Mouse (Mus musculus) fibroblast of lung, adult 2 months (primary cell): Measurements from ENCODE around the gene Ankar.

Experiments used
- DNase-seq: peaks from one replicate; pipeline ENCODE4 v3.0.0-alpha.2; 2011; ENCODE audit warnings: low read depth

The Ankar gene

DNA sequence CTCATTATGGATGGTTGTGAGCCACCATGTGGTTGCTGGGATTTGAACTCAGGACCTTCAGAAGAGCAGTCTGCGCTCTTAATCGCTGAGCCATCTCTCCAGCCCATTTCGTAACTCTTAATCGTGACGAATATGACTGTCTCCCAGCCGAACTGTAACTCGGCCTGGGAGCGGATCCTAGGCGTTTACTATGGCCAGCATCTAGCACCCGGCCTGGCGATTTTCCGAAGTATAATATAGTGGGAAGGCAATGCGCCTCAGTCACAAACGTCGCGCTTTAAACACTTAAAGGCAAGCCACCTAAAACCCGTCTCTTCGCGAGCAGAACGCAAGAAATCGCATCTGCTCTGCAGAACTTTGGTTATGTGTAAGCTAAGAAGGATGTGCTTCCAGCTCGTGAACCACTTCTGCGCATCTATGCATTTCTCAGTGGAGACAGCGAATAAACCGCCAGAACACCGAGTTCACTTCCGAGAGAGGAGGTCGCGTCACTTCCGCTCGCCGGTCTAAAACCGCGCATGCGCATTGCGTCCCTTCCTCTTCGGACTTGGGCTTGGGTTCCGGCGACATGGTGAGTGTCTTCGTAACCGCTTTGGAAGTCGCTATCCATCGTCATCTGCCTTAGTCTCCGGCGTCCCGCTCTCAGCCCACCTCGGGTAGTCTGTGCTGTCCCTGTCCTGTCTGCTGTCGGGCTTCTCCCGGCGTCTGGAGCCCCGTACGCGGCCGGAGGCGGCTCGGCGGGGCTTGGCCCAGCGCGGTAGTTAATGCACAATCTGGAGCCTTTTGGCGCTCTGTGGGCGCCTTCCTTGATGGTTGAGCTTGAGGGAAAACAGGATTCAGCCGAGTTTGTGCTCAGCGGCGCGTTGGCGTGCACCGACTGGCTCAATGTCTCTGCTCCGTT is 10.6 kb upstream of the Ankar start, which contains the start of gene Rpl37a:
Gene Rpl37a (plus strand): TSS at position 538 of the 901 bp plus-strand sequence.
- DNase-seq = peak; percentile 80

DNA sequence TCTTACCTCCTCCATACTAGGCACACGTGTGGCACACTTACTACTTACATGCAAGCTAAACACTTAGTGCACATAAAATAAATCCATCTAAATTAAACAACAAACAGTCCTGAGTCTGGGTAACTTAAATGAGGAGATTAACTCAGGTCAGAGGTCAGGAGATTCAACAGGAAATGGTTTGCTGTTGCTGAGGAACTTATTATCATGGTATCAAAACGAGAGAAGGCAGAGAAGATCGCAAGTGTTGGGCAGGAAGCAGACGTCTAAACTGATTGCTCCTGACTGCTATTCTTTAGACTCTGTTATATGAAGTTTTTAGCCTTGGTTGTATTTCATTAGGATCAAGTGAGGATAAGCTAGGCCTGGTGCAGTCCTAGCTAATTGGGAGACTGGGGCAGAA is 7.1 kb upstream of the Ankar start:
- DNase-seq = no peak

DNA sequence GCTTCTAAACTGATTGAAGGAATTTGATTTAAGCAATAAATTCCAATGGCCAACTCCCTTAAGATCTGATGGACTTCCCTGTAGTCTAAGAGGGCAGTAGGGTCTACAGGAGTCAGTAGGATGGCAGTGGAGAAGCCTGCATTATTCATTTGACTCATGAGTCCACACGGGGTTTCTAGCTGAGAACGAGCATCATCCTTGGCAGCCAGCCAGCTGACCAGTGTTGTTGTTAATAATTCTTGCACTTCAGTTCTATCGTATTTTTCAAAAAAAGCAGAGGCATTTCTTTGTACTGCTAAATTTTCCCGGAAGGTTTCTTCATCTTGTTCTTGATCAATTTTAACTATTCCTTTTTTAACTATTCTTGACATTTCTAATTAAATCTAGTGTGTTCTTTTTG is 1.7 kb downstream of the Ankar start:
- no peak for DNase-seq

DNA sequence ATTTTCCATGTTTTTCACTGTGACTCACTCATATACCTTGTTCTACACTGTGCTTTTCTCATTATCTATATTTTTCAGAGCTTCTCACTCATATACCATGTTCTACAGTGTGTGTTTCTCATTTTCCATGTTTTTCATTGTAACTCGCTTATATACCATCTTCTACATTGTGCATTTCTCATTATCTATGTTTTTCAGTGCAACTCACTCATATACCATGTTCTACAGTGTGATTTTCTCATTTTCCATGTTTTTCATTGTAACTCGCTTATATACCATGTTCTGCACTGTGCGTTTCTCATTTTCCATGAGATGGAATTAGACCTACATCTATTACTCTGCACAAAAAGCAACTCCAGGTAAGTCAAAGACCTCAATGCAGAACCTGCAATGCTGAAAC is 4.1 kb downstream of the Ankar start:
- no peak for DNase-seq

DNA sequence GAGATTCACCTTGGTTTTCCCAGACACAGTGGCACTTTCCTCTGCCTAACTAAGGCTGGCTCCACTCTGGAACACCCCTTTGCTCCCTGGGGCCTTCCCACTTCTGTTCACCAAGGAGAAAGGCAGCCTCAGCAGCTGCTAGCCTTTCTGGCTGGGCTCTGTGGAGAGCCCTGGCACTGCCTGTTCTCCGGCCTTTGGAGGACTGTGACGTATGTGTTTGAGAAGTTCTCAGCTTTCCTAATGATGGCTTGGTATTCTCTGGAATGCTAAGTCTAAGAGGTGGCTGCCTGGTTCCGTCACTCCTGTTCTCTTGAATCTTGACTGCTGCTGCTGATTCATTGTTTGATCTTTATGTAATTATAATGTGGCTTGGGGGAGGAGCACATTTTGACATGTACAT is 27.3 kb downstream of the Ankar start:
- peak; percentile 8 for DNase-seq

DNA sequence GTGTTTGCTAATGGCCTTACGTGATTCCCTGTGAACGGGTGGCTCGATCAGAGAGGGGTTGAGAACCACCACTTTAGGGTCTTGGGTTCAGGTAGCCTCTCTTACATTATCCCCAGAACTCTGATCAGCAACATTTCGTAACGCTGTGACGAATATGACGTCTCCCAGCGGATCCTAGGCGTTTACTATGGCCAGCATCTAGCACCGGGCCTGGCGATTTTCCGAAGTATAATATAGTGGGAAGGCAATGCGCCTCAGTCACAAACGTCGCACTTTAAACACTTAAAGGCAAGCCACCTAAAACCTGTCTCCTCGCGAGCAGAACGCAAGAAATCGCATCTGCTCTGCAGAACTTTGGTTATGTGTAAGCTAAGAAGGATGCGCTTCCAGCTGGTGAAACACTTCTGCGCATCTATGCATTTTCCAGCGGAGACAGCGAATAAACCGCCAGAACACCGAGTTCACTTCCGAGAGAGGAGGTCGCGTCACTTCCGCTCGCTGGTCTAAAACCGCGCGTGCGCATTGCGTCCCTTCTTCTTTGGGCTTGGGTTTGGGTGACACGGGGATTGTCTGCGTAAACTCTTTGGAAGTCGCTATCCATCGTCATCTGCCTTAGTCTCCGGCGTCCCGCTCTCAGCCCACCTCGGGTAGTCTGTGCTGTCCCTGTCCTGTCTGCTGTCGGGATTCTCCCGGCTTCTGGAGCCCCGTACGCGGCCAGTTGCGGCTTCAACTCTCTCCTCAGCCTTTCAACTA is 59.5 kb downstream of the Ankar start:
- no peak for DNase-seq

DNA sequence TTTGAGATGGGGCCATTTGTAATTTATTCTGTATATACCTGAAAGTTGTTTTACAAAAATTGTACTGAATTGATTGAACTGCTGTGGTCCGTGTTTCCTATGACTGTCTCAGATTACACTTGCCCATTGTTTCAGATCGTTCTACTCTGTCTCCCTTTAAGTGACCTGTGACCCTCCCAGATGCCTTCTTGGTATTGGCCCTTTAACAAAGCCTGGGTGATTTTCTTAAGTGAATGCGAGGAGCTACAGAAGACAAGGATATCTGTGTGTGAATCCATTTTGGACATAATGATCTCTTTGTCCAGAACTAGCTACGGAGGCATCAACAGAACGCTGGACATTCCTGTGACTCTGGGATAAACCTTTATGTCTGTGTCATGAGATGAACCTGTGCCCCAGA is 65.2 kb downstream of the Ankar start:
- DNase-seq = no peak

DNA sequence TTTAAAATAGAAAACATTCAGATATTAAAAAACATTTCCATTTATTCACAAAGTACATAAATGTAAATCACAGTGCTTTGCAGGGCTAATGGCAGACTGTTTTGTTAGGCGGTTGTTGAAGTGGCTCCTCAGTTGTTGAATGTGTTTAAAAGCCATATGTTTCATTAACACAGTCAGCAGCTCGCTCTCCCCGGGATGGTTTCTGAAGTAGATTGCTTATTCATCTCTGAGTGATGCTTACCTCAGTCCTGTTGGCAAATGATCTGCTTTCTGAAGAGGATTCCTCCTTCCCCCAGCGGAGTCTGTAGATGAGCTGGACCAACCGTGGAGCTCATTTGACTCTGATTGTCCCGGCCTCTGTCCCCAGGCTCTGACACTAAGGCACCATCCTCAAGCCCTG is 88.2 kb downstream of the Ankar start:
- no peak for DNase-seq

DNA sequence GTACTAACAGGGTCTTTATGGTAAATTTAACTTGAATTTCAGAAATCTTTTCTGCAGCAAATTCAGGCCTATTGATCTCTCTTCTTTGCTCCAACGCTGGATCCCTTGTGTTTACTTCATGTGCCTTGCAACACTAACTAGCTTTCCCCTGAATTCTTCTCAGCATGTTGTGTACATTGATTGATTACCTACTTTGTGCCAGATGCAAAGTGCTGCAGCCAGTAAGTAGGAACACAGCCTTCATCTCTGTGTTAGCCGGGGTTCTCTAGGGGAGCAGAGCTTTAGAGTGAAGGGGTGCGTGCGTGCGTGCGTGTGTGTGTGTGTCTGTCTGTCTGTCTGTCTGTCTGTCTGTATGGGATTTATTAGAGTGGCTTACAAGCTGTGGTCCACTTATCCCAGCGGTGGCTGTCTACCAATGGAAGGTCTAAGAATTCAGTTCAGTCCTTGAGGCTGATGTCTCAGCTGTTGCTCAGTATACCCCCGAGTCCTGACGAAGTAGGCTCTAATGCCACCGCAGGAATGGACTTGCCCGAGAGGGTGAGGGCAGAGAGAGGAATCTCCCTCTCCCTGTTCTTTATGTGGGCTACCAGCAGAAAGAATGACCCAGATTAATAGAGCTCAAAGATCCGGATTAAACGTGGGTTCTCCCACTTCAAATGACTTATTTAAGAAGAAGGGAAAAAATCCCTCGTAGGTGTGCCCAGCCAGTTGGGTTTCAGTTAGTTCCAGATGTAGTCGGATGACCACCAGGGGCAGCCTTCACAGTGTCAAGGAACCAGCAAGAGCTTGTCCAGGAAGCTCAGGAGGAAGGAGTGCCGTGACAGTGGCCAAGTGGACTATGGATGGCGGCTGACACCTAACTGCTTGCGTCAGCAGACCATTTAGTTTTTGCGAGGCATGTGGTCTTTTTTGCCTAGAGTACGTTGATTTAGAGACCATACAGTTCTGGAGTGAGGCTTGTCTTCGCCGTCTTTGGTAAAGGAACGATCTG is 90.2 kb downstream of the Ankar start:
- no peak for DNase-seq

DNA sequence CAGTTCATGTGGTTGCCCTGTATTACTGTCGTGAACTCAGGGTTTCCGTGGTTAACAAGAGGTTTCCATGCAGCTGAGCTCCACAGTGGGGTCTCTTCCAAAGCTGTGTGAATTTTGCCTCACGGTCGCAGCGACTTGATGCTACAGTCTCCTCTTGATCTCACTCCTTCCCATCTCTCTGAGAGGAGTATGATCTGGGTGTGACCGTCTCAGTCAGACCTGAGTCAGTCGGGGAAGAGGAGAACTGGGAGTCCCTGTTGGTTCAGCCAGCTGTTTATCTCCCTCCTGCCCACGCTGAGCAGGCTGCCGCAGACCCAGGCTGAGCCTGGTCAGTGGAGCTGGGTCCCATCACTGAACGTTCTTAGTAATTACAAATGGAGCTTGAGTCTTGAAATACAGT is 91.2 kb downstream of the Ankar start:
- DNase-seq = no peak

DNA sequence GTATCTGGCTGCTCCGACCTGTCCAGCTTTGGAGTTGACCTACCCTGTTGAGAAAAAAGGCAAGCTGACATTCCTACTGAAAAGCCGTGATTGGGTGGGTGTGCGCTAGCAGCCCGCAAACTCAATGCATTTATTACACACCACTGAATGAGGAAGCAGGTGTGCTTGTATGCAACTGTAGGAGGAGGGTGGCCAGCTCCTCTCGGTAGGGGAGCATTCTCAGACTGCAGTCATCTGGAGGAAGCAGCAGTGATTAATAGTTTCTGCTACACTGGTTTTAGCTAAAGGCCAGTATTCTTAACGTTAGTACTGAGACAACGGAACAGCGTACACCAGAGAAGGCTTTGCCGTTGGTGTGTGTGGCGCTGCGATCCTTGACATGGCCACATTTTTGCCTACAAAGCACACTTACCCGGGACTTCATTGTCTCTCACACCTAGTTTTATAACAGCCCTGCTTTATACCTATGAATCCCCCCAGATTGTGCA is 94.1 kb downstream of the Ankar start:
- DNase-seq = no peak

DNA sequence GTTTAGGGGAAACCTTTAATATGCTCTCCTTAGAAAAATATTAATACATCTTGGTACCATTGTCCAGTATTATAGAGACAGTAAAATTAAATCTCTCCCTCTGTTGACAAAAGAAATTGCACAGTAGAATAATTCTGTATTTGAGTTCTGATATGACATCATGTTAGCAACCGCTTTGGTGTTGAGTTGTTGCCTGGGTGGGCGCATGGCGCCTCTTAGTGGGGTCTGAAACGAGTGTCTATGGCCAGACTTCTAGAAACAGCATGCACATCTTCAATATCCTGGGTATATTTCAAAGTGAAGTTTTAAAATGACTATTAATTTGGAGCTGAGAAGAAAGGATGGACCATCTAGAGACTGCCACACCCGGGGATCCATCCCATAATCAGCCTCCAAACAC is 97.6 kb downstream of the Ankar start:
- no peak for DNase-seq

DNA sequence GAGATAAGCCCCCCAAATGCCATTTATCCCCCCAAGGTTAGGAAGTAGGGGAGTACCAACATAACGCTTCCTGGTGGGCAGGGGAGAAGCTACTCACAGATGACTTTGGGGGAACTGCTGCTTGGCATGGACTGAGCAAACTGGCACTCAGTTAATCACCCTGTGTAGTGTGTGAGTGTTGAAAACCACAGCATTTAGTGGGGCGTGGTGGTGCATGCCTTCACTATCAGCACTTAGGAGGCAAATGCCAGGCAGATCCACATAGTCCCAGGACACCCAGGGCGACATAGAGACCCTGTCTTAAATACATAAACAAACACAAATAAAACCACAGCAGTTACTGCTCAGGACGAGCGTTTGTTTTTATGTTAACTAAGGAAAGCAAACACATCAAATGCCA is 98.2 kb downstream of the Ankar start:
- no peak for DNase-seq

DNA sequence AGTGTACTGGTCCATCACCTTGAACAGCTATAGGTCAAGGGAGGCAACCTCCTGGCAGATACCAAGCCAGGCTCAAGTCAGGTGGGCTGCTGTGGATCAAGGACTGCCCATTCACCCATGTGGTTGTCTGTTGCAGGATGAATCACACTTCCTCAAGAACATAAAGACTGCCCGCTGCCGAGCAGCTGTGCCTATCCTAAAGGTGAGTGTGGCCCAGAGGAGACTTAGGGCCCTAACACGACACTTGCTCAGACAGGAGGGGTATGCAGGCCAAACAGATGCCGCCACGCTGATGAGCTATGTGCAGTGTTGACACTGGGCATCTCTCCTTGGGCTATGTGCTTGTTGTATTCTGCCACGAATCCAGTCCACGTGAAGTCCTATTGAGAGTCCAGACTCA is 99.1 kb downstream of the Ankar start:
- DNase-seq = no peak

DNA sequence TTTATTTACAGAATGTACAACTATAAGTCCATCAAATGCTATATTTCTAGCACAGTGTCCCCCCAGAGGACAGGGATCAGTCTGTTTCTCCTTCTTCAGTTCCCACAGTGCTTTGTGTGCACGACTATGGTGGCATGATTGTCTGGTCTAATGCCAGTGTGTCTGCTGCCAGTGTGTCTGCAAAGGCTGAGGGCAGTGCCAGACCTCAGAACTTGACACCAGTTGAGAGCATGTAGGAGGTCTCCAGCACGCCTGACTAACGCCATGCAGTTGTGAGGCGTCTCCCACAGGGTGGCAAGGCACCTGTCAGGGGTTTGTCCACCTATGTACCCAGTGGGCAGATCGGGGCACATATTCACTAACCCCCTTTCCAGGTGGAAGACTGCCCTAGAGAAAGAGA is 99.6 kb downstream of the Ankar start:
- DNase-seq = no peak

DNA sequence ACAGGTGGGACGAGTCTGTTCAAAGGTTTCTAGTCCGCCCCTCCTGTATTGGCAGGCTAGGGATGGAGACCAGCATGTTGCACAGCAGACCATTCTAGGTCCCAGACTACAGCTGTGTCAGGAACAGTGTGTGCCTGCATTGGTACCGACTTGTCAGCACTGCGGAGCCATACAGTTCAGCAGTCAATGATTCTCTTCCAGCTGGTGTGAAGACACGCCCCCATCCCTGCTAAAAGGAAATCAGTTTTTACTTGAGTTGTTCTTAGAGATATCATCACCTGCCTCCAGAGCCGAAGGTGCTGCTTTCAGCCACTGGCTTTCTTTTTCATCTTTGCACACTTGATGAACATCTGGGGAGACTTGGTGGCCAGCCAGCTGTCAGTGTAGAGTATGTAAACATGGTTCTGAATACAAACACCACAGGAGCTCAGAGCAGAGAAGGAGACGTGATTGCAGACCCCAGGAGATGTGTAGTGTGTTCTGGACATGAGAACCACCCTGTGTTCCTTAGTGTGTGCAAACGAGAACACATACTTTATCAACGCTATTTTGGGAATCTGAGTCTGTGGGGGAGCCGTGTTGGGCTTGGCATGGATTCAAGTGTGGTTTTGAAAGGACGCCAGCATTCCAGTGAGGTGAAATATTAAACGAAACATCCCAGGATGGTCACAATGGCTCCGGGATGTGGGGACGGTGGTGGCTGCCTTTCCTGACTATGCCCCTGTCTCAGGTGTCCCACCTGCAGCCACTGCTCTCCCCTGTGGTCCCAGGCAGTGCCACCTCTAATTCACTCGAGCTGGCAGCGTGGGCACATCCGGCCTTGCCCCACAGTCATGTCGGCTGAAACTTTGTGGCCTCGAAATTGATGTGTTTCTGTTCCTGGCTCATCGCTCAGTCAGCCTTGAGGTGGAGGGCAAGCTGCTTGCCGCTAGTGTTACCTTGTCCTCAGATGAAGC is 101.0 kb downstream of the Ankar start:
- DNase-seq = peak; percentile 35

DNA sequence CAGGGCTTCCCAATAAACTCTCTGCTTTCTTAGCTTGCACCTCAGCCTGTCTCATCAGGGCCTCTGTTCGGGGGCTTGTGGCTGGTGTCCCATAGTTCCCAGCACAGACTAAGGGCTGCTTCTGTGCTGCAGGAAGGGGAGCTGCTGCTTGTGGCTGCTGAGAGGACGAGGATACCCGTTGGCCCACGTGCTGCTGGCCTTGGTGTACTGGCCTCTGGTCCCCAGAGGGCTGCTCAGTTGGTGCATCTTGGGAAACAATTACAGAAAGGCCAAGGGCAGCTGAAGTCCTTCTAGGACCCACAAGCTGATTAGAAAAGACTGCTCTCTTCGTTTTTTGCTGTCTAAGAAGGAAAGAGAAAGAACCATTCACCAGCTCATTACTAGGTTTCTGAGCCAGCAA is 104.1 kb downstream of the Ankar start:
- DNase-seq = no peak

DNA sequence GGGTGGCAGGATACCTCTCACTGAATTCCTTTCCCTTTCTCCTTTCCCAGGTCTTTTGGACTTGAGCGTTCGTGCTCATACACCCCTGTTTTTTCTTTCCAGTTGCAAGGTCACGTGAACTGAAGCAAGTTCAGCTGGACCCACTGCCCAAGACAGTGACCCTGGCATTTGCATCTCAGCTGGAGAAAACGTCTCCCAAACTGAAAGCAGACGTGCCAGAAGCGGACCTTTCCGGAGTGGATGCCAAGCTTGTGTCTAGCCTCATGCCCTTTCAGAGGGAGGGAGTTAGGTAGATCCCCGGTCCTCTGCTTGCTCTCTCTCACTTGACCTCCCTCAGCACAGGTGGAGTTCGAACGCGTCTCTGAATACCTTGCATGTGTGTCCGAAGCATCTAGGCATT is 104.7 kb downstream of the Ankar start:
- DNase-seq = no peak

DNA sequence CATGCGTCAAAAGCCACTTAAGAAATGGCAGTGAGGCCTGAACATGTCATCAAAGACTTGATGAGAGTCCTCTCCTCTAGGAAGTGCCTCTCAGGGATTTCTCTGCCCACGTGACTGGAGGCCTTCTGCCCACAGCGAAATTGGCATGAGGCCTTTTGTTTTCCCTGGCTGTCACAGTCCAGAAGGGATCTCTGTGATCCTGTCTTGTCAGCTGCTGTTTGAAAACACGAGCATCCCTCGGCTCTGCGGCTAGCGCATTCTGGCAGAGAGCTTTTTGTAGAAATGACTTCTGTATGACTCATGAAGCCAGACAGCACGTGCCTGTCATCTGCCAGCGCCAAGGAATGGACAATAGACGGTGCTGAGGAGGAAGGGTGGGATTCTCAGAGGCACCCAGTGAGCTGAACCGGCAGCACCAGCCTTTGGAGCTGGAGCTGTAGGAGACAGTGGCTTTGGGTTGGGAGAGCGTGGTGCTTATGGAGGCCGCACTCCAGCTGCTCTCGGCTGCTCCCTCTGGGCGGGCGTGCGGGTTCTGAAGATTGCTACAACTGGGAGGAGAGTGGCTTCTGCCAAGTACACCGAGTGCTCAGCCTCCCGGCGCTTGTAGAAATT is 106.9 kb downstream of the Ankar start:
- DNase-seq = no peak
